Mouse (Mus musculus) CD8-positive naive resting alpha-beta T cell, adult 2 months (primary cell): Measurements from ENCODE around the gene Opcml.

Experiments used
- DNase-seq, 2 experiments: peaks; one replicate each; pipeline ENCODE4 v3.0.0; 2022; ENCODE audit warnings: low read depth in 2 of 2, low spot score in 2 of 2

Opcml gene

GRCm38 (mm10) chr9:27790725-27791638 is at the start of gene Opcml:
TSS of gene Opcml (plus strand) at chr9:27790775.
- no peak for DNase-seq

GRCm38 (mm10) chr9:27758709-27759108 is 31.9 kb upstream of the Opcml start:
- DNase-seq = no peak

- no peak for DNase-seq
Measured at GRCm38 (mm10) chr9:27761196-27761595, 29.4 kb upstream of the Opcml start.

GRCm38 (mm10) chr9:27766446-27766845 is 24.1 kb upstream of the Opcml start:
- no peak for DNase-seq

- DNase-seq = no peak
Measured at GRCm38 (mm10) chr9:27767196-27767900, 23.2 kb upstream of the Opcml start.

GRCm38 (mm10) chr9:27768788-27769187 is 21.8 kb upstream of the Opcml start:
- DNase-seq = no peak

- no peak for DNase-seq
Measured at GRCm38 (mm10) chr9:27781291-27781993, 9.1 kb upstream of the Opcml start.

- no peak for DNase-seq
Measured at GRCm38 (mm10) chr9:27781994-27782337, 8.6 kb upstream of the Opcml start.

- DNase-seq = no peak
Measured at GRCm38 (mm10) chr9:27791639-27791966, 1.0 kb downstream of the Opcml start.

GRCm38 (mm10) chr9:27792226-27792625 is 1.7 kb downstream of the Opcml start:
- DNase-seq = no peak

- no peak for DNase-seq
Measured at GRCm38 (mm10) chr9:27792994-27793393, 2.4 kb downstream of the Opcml start.

GRCm38 (mm10) chr9:27796535-27796934 is 6.0 kb downstream of the Opcml start:
- DNase-seq = no peak

GRCm38 (mm10) chr9:27800992-27801391 is 10.4 kb downstream of the Opcml start:
- no peak for DNase-seq

- DNase-seq = no peak
Measured at GRCm38 (mm10) chr9:27801807-27802206, 11.2 kb downstream of the Opcml start.

- no peak for DNase-seq
Measured at GRCm38 (mm10) chr9:27802379-27802778, 11.8 kb downstream of the Opcml start.

GRCm38 (mm10) chr9:27804461-27804860 is 13.9 kb downstream of the Opcml start:
- no peak for DNase-seq

- no peak for DNase-seq
Measured at GRCm38 (mm10) chr9:27809741-27810140, 19.2 kb downstream of the Opcml start.

GRCm38 (mm10) chr9:27813207-27813790 is 22.7 kb downstream of the Opcml start:
- no peak for DNase-seq

GRCm38 (mm10) chr9:27814161-27814560 is 23.6 kb downstream of the Opcml start:
- no peak for DNase-seq

GRCm38 (mm10) chr9:27821197-27821596 is 30.6 kb downstream of the Opcml start:
- no peak for DNase-seq

- no peak for DNase-seq
Measured at GRCm38 (mm10) chr9:27822681-27823080, 32.1 kb downstream of the Opcml start.

GRCm38 (mm10) chr9:27824424-27824823 is 33.8 kb downstream of the Opcml start:
- no peak for DNase-seq
